Mouse (Mus musculus) erythroblast, adult 5-6 weeks (primary cell): ENCODE results near the gene Lrmda. TPM values are rescaled to one million over a fixed set of nuclear protein-coding genes. Genes with fewer than 3 reads are reported as not detected.

ENCODE experiments used
- ATAC-seq: replicated peaks from 2 replicates; pipeline ENCODE4 v1.8.0; 2016; ENCODE audit warnings: moderate number of reproducible peaks, mild to moderate bottlenecking, moderate TSS enrichment, inconsistent platforms; ENCODE audit not compliant: poor library complexity, low FRiP score, severe bottlenecking
- total RNA-seq, 2 experiments: library from RNA; stranded (forward) in 1 of 2; stranded (reverse) in 1 of 2; fragments of 150-400 nt in 1 of 2; fragments of 200-764, 138-1000 nt in 1 of 2; gene quantifications; 2 replicates each; pipeline versions ENCODE4 v1.2.3 to v1.2.4; 2015 to 2017; ENCODE audit warnings: low replicate concordance in 2 of 2

Lrmda gene
- total RNA-seq, 2 experiments from 2014 or later = 1.5 to 2.1 TPM

DNA sequence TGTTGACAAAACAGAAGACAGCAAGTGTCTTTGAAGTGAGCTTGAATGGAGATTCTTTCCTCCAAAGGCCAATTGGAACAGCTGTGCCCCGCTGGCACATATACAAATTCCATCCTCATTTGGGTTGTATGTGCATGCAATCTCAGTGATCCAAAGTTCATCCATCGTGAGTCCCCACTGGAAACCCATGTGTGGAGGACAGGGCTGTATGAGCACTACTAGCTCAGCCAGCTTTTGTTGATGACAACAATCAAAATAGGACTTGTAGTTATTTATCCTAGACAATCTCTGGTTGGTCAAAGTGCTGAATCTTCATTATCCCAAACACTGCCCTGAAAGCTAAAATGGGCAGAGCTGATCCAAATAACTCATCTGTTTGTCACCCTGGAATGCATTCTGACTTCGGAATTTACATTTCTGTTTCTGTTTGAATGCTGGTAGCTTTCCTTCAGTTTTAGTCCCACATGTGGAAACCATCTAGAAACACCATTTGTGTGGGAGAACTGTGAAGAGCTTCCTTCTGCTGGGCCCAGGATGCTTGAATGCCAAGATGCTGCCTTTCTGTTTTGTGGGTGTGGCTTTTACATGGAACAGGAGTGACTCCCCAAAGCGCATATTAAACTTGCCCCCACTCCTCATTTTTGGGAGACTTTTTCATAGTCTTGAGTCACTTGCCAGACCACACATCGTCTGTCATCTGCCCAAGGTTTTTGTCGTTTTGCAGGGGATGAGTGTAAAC, 344.7 kb downstream of the Lrmda start:
- no peak for ATAC-seq

DNA sequence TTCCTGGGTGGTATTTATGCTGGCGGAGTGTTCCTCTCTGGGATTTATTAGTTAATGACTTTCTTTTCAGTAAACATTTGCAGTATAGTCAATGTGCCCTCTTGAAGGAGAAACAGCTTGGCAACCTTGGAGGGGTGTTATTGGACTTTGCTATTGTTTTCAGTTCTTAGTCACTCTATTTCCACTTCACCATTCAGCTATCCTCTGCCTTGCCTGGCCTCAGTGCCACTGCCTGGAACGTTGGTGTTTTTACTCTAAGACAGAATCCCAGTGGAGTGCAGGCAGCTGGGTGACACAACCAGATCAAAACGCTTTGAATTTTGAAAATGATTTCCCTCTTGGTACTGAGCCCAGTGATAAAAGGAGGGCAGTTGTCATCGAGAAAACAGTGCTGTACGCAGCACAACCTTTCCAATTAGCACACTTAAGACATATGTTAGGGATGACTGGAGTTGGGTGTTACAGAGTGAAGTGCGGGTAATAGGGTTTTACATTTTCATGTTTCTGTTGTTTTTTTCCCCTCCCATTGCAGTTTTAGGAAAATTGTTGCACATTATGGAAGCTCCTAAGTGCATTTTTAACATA, 345.4 kb downstream of the Lrmda start:
- no peak for ATAC-seq

GRCm38 (mm10) chr14:22367615-22368014, 348.1 kb downstream of the Lrmda start:
- no peak for ATAC-seq

DNA sequence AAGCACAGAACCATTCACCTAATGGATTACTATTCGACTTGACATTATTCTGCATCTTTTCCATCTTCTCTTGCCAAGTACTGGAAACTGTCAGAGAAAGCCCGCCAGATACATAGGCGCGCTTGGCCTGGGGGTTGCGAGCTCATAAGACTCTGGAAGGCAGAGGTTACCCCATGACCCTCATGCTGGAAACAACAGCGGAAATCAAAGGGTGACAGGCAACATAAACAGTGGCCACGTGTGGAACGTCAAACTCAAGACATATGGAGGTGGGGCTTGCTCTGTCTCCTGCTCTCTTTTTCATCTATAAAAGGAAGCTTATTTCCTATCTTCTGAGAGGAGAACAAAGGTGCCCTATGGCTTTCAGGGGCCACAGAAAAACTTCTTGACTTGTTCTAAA, 351.6 kb downstream of the Lrmda start:
- ATAC-seq = no peak

- ATAC-seq = no peak
Measured at GRCm38 (mm10) chr14:22372666-22373360, 353.3 kb downstream of the Lrmda start.

DNA sequence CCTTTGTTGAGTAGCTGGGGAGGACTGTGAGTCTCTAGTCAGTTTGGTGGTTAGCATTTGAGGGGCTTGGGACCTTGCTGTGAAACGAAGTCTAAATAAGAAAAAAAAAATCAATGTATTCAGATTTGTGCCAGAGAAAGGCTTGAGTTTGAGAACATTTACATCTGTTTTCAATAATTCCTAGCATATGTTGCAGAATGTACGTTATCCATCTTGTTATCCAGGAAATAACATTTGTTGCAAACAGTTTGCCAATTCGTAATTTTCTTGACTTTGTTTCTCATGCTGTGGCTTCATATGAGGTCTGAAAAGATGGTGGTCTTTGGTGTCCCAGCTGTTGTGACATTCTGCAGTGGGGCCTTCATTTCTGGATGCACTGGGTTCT, 353.8 kb downstream of the Lrmda start:
- ATAC-seq = no peak

GRCm38 (mm10) chr14:22377148-22377547, 357.6 kb downstream of the Lrmda start:
- no peak for ATAC-seq

- ATAC-seq = no peak
Measured at GRCm38 (mm10) chr14:22382101-22382500, 362.6 kb downstream of the Lrmda start.

- no peak for ATAC-seq
Measured at GRCm38 (mm10) chr14:22393616-22394015, 374.1 kb downstream of the Lrmda start.

DNA sequence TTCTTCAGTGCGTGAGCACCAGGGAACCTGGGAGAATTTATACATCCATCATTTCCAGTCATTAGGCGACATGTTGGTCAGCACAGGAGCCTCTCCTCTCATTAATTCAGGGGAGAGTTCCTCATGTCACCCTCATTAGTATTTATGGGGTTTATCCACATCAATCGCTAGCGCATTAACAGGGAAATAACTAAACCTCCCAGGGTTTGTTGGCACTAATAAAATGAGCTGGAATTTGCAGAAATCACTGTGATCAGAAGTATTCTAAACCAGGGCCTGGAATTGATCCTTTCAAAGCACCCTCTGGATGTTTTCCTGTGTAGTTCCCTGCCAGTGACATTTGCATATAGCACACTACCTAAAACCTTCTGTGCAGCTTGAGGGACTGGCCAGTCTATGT, 382.9 kb downstream of the Lrmda start:
- ATAC-seq = no peak

GRCm38 (mm10) chr14:22406623-22407022, 387.1 kb downstream of the Lrmda start:
- ATAC-seq = no peak

- ATAC-seq = no peak
Measured at GRCm38 (mm10) chr14:22410826-22411225, 391.3 kb downstream of the Lrmda start.

DNA sequence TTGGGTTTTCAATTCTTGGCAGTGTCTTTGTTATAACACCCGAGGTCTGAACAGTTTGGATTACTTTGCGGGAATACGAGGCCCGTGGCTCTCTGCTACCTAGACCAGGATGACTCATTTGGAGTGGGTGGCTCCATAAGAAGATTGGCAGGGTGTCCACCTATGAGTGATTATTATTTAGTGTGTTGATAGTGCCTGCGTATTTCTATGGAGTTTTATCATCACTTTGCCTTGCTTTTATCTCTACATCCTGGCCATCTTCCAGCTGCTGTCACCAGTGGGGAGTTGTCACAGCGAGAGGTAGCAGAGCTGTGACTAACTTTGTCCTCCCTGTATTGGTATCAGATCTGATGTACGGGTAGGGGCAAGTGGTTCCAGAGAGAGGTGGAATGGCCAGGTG, 393.7 kb downstream of the Lrmda start:
- no peak for ATAC-seq

GRCm38 (mm10) chr14:22417706-22418105, 398.2 kb downstream of the Lrmda start:
- no peak for ATAC-seq

GRCm38 (mm10) chr14:22421668-22422067, 402.2 kb downstream of the Lrmda start:
- ATAC-seq = no peak

- ATAC-seq = no peak
Measured at GRCm38 (mm10) chr14:22425018-22425534, 405.6 kb downstream of the Lrmda start.

- no peak for ATAC-seq
Measured at GRCm38 (mm10) chr14:22435441-22435840, 415.9 kb downstream of the Lrmda start.

GRCm38 (mm10) chr14:22435860-22436377, 416.4 kb downstream of the Lrmda start:
- ATAC-seq = no peak

DNA sequence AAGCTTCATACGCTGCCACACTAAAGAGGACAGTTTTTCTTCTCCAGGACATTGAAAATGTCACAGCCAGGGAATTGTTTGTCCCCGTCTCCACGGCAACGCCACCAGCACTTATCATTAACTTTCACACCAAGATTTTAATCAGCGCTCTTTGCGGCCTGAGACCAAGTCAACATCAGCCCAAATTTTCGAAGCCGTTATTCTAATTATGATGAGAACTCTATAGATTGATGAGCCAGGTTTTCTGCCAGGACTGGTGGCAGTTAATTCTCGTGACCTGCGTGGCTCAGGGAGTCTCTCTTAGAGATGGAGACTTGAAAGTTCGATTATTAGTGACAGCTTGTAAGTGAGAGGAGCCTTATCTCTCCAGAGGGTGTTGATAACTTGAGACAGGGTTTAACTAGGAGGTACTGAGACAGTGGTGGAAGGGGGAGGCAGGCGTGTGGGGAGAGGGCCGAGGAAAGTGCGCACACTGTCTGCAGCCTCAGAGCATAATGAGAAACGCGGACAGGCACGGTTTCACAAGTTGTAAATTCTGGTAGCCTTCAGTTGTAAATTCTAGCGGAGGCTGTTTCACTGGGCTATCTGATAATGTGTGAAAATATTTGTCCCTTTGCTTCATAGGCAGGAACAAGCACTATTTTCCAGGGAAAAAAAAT, 421.0 kb downstream of the Lrmda start:
- no peak for ATAC-seq

DNA sequence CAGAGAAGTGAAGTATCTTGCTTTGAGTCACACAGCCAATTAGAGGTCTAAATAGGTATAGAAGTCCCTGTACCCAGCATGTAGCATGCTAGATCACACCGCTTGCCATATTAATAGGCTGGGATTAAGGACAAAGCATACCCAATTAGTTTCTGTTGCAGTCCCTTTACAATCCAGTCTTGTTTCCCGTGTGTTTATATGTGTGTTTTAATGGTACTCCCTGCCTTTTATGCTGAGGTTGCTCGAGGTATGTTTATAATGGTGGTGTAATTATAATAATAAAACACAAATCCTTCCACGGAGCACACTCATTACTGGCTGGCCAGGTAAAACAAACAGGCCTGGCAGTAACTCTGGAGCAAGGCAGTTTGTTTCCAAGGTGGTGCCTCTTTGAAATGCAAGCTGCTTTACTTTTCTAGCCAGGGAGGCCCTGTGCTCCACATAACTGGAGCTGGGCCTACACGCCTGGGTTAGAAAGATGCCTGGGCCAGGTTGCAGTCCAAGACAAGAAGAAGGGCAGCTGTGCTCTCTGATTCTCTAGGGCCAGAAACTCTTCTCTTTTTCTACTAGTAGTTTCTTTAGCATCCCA, 422.4 kb downstream of the Lrmda start:
- no peak for ATAC-seq
